Mouse (Mus musculus) activated CD4-positive, CD25-positive, alpha-beta regulatory T cell, adult 9 weeks (primary cell): ENCODE results near the gene Dennd6a. TPM values are rescaled to one million over a fixed set of nuclear protein-coding genes. Genes with fewer than 3 reads are reported as not detected.

Experiments
- polyA plus RNA-seq: library from polyadenylated mRNA; unstranded; fragments of 100-300 nt; shearing (Covaris generic); gene quantifications from one replicate; pipeline ENCODE4 v1.2.1, GENCODE M21; 2017

Gene Dennd6a
- polyA plus RNA-seq, result 5.7 TPM

GRCm38 (mm10) chr14:26573556-26573955 is at the start of gene Dennd6a:
TSS of gene Dennd6a (plus strand) at chr14:26573856.

GRCm38 (mm10) chr14:26534757-26535479 is 38.7 kb upstream of the Dennd6a start, which contains the start of gene Slmap:
TSS of gene Slmap (minus strand) at chr14:26534931.

GRCm38 (mm10) chr14:26637851-26638707 is 64.4 kb downstream of the Dennd6a start, which contains the start of gene Arf4:
TSS of gene Arf4 (plus strand) at chr14:26638074.

GRCm38 (mm10) chr14:26669292-26670073 is 95.8 kb downstream of the Dennd6a start, which contains the start of gene Pde12:
TSS of gene Pde12 (minus strand) at chr14:26669883.

Other genes with a start within 250 kb of the Dennd6a start
- 9.9 TPM for gene Slmap, start 38.9 kb upstream of the Dennd6a start, polyA plus RNA-seq
- gene Arf4, start 64.2 kb downstream of the Dennd6a start, polyA plus RNA-seq, result 256 TPM
- gene Pde12, start 96.0 kb downstream of the Dennd6a start, polyA plus RNA-seq, result 5.1 TPM
- gene Dnah12, start 119.4 kb downstream of the Dennd6a start, polyA plus RNA-seq, result not detected